Mouse (Mus musculus) neural tube, embryonic 12.5 days (tissue): ENCODE results near the gene Rab3ip. TPM values are rescaled to one million over a fixed set of nuclear protein-coding genes. Genes with fewer than 3 reads are reported as not detected.

Source experiments
- ATAC-seq: fragments of 200-750 bp; cut with Nextera tagmentation; 2 replicates; pipeline ENCODE4 v1.8.0; 2017; ENCODE audit warnings: low read depth, mild to moderate bottlenecking, moderate TSS enrichment, moderate library complexity; ENCODE audit not compliant: low FRiP score
- H3K27ac ChIP-seq: fragments of 300-500 bp; sonication (generic); 2 replicates; pipeline ENCODE4 v1.5.1; 2016
- H3K27me3 ChIP-seq: fragments of 300-500 bp; sonication (generic); replicated peaks from 2 replicates; pipeline ENCODE4 v1.6.1; 2016; ENCODE audit warnings: mild to moderate bottlenecking
- H3K36me3 ChIP-seq: fragments of 300-500 bp; sonication (generic); 2 replicates; pipeline ENCODE4 v1.6.1; 2016; ENCODE audit warnings: mild to moderate bottlenecking
- H3K4me1 ChIP-seq: fragments of 300-500 bp; sonication (generic); 2 replicates; pipeline ENCODE4 v1.6.1; 2016
- H3K4me2 ChIP-seq: fragments of 300-500 bp; sonication (generic); replicated peaks from 2 replicates; pipeline ENCODE4 v1.6.1; 2016; ENCODE audit warnings: mild to moderate bottlenecking
- H3K4me3 ChIP-seq: fragments of 300-500 bp; sonication (generic); 2 replicates; pipeline ENCODE4 v1.5.1; 2016
- H3K9ac ChIP-seq: fragments of 300-500 bp; sonication (generic); 2 replicates; pipeline ENCODE4 v1.6.1; 2016; ENCODE audit warnings: mild to moderate bottlenecking
- H3K9me3 ChIP-seq: fragments of 300-500 bp; sonication (generic); 2 replicates; pipeline ENCODE4 v1.6.1; 2016; ENCODE audit warnings: mild to moderate bottlenecking
- WGBS: fragments of 180-500 bp; shearing (Covaris S2); methylation state at CpG from one replicate; pipeline ENCODE4 v1.1.7; 2016; 5-methylcytosine and 5-hydroxymethylcytosine counted together
- polyA plus RNA-seq: library from polyadenylated mRNA; unstranded; fragments of >200 nt; fragmentation: Nextera tagmentation; extraction: Ambion mirVana; gene quantifications from 2 replicates; pipeline ENCODE4 v1.2.1, GENCODE M21; 2016

Gene Rab3ip
- polyA plus RNA-seq, 1 experiment from 2014 or later, result 47.9 TPM

- H3K27ac ChIP-seq, result no peak overlapping the region
- 86% methylated on average over 9 of the region's 9 CpGs for WGBS
- peaks cover 9% of the 10 kb centered on the region; the same call in 1 of the 2 replicates for H3K4me1 ChIP-seq
- no peak overlapping the region for H3K4me3 ChIP-seq
- H3K36me3 ChIP-seq, result no peaks in the 10 kb centered on the region
- H3K4me2 ChIP-seq, result no peak overlapping the region
- no peaks in the 10 kb centered on the region for H3K27me3 ChIP-seq
- H3K9ac ChIP-seq, result no peak overlapping the region
- no peaks in the 10 kb centered on the region for H3K9me3 ChIP-seq
- ATAC-seq, result no peak
Measured at GRCm38 (mm10) chr10:116874490-116874889, 76.1 kb downstream of the Rab3ip start.

- Histone ChIP-seq H3K27me3 (no peaks in the 10 kb centered on the region), H3K4me3 (no peak overlapping the region), H3K4me1 (peaks cover 9% of the 10 kb centered on the region; the same call in 1 of the 2 replicates), H3K9me3 (no peaks in the 10 kb centered on the region), H3K27ac (no peak overlapping the region), H3K4me2 (peak overlapping the region; percentile 20; the same call in 1 of the 2 replicates), H3K36me3 (no peaks in the 10 kb centered on the region), H3K9ac (no peak overlapping the region)
- WGBS, result 54% methylated on average over 14 of the region's 14 CpGs
- peak; percentile 68; the same call in 1 of the 2 replicates for ATAC-seq
Measured at GRCm38 (mm10) chr10:116872016-116872410, 78.6 kb downstream of the Rab3ip start.

GRCm38 (mm10) chr10:116871329-116872015 is 79.1 kb downstream of the Rab3ip start:
- peak overlapping the region; percentile 20; the same call in 1 of the 2 replicates for H3K4me2 ChIP-seq
- WGBS, result 69% methylated on average over 12 of the region's 12 CpGs

DNA sequence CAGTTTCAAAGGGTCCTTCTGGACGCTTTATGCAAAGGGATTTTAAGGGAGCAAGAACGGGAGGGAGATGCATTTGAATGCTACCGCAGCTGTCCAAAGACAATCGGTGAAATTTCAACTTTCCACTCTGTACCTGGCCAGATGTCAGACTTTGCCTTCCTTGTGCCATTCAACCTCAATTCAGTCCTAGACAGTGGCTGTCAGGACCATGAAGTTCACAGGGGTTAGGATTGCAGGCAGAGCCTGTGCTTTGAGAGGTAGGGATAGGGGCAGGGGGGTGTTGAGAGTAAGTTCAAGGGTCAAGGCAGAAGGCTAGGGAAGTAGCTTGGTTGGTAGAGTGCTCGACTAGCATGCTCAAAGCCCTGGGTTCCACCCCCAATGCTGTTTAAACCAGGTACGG is 79.8 kb downstream of the Rab3ip start:
- Histone ChIP-seq H3K27me3 (no peaks in the 10 kb centered on the region), H3K36me3 (no peaks in the 10 kb centered on the region), H3K9me3 (no peaks in the 10 kb centered on the region), H3K4me2 (no peak overlapping the region), H3K4me3 (no peak overlapping the region), H3K9ac (no peak overlapping the region), H3K4me1 (peaks cover 9% of the 10 kb centered on the region; the same call in 1 of the 2 replicates), H3K27ac (no peak overlapping the region)
- WGBS, result 80% methylated on average over 6 of the region's 6 CpGs
- no peak for ATAC-seq

More at GRCm38 (mm10) chr10:116871329-116872015, 79.1 kb downstream of the Rab3ip start:
- Histone ChIP-seq H3K36me3 (no peaks in the 10 kb centered on the region), H3K4me1 (peaks cover 9% of the 10 kb centered on the region; the same call in 1 of the 2 replicates), H3K27me3 (no peaks in the 10 kb centered on the region), H3K9ac (no peak overlapping the region), H3K9me3 (no peaks in the 10 kb centered on the region), H3K27ac (no peak overlapping the region), H3K4me3 (no peak overlapping the region)
- peak; percentile 56; the same call in 1 of the 2 replicates for ATAC-seq

Other genes with a start within 250 kb of the Rab3ip start
- gene Myrfl, start 53.9 kb downstream of the Rab3ip start, polyA plus RNA-seq, result 0.28 and 0.65 TPM in 2 replicates
- gene Gm10271, start 21.8 kb upstream of the Rab3ip start, polyA plus RNA-seq, result not detected in 2 replicates
- gene Best3, start 35.5 kb upstream of the Rab3ip start, polyA plus RNA-seq, result 0.09 and 0.28 TPM in 2 replicates
- gene Lrrc10, start 94.6 kb upstream of the Rab3ip start, polyA plus RNA-seq, result 0.14 TPM in 1 of 2 replicates, not detected in the other
- gene Cct2, start 113.0 kb upstream of the Rab3ip start, polyA plus RNA-seq, result 265 and 280 TPM in 2 replicates
- 23.1 and 26.3 TPM in 2 replicates for gene Frs2, start 197.8 kb upstream of the Rab3ip start, polyA plus RNA-seq